Mouse (Mus musculus) activated CD4-positive, CD25-positive, alpha-beta regulatory T cell, adult 9 weeks (primary cell): ENCODE measurements around the gene Ms4a5. TPM values are rescaled to one million over a fixed set of nuclear protein-coding genes. Genes with fewer than 3 reads are reported as not detected.

Experiments
- polyA plus RNA-seq: library from polyadenylated mRNA; unstranded; fragments of 100-300 nt; shearing (Covaris generic); gene quantifications from one replicate; pipeline ENCODE4 v1.2.1, GENCODE M21; 2017

Ms4a5 gene
- not detected for polyA plus RNA-seq

GRCm38 (mm10) chr19:11283773-11284172 lies at the start of gene Ms4a5:
Gene Ms4a5, minus strand, starts transcription at chr19:11283873.

GRCm38 (mm10) chr19:11314354-11314753 lies 30.7 kb upstream of the Ms4a5 start, which contains the start of gene Ms4a14:
Gene Ms4a14, minus strand, starts transcription at chr19:11314454.

DNA sequence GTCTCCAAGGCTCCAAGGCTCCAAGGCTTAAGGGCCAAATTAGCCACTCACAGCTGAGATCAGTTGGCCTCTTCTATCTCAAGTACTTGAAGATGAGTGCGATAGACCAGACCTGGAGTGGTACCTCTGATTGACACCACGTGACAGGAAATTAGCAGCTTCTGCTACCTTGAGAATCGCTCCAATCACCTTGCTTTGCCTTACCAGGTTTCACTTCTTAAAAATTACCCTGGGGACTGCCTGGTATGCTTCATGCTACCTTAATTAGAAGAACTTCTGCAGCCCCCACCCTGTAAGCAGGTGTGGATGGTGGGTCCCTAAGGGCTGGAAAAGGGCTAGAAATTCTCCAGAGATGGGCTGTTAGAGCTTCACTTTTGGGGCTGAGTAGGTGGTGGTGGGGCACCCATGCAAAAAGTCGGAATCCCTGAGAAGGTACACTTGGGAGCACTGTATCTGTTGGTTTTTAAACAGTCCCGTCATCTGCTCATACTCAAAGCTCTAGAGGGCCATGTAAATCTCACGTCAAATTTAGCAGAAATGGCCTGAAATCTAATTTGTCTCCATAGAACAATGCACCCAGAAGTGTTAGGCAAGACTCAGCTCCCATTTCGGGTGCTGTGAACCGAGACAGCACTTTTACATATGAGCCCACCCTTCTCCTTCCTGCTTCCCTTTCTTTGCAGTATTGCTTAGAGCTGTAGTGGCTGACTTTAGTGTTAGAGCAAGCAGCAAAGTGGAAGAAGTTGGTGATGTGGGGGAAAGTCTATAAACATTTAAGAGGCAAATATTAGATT lies 17.4 kb downstream of the Ms4a5 start, which contains the start of gene Ms4a1:
Gene Ms4a1, minus strand, starts transcription at position 190 of the 794 bp plus-strand sequence.

GRCm38 (mm10) chr19:11232348-11232747 lies 51.3 kb downstream of the Ms4a5 start, which contains the start of gene Ms4a12:
Gene Ms4a12, minus strand, starts transcription at chr19:11232448.

Other genes with a start within 250 kb of the Ms4a5 start
- gene Ms4a8a, start 202.8 kb downstream of the Ms4a5 start, polyA plus RNA-seq, result not detected
- gene 1700017D01Rik, start 153.0 kb downstream of the Ms4a5 start, polyA plus RNA-seq, result not detected
- not detected for gene 1700025F22Rik, start 118.6 kb downstream of the Ms4a5 start, polyA plus RNA-seq
- not detected for gene Ms4a13, start 87.1 kb downstream of the Ms4a5 start, polyA plus RNA-seq
- gene Ms4a12, start 51.4 kb downstream of the Ms4a5 start, polyA plus RNA-seq, result not detected
- 1.9 TPM for gene Ms4a1, start 17.6 kb downstream of the Ms4a5 start, polyA plus RNA-seq
- not detected for gene Ms4a14, start 30.6 kb upstream of the Ms4a5 start, polyA plus RNA-seq
- gene Ms4a7, start 52.3 kb upstream of the Ms4a5 start, polyA plus RNA-seq, result 0.83 TPM
- gene Ms4a4a, start 91.7 kb upstream of the Ms4a5 start, polyA plus RNA-seq, result 1.5 TPM
- gene Ms4a4c, start 120.9 kb upstream of the Ms4a5 start, polyA plus RNA-seq, result 118 TPM
- gene Ms4a4b, start 159.7 kb upstream of the Ms4a5 start, polyA plus RNA-seq, result 3,895 TPM
- gene Ms4a6c, start 185.5 kb upstream of the Ms4a5 start, polyA plus RNA-seq, result 19.0 TPM
- 287 TPM for gene Gm8369, start 202.1 kb upstream of the Ms4a5 start, polyA plus RNA-seq
- gene Ms4a6b, start 232.6 kb upstream of the Ms4a5 start, polyA plus RNA-seq, result 1,152 TPM